Mouse (Mus musculus) kidney, adult 2 months (tissue): ENCODE data around the gene Gpc4. TPM values are rescaled to one million over a fixed set of nuclear protein-coding genes. Genes with fewer than 3 reads are reported as not detected.

Experiments used
- DNase-seq: peaks from one replicate; pipeline ENCODE4 v3.0.0; 2021
- H3K27ac ChIP-seq: fragments of 200-500 bp; 2 replicates; pipeline ENCODE4 v1.5.1; 2012; ENCODE audit warnings: low read depth, low read length, control low read depth, inconsistent platforms; ENCODE audit not compliant: insufficient read depth
- H3K27me3 ChIP-seq: fragments of 200-500 bp; replicated peaks from 2 replicates; pipeline ENCODE4 v1.6.1; 2012; ENCODE audit warnings: mild to moderate bottlenecking, moderate library complexity, low read length, inconsistent platforms; ENCODE audit not compliant: control insufficient read depth, insufficient read depth
- H3K36me3 ChIP-seq: fragments of 200-500 bp; 2 replicates; pipeline ENCODE4 v1.6.1; 2012; ENCODE audit warnings: mild to moderate bottlenecking, moderate library complexity, low read length, inconsistent platforms; ENCODE audit not compliant: control insufficient read depth, insufficient read depth
- H3K4me1 ChIP-seq: fragments of 200-500 bp; 2 replicates; pipeline ENCODE4 v1.6.1; 2011; ENCODE audit warnings: low read length; ENCODE audit not compliant: control insufficient read depth, insufficient read depth
- H3K4me3 ChIP-seq: fragments of 200-500 bp; 2 replicates; pipeline ENCODE4 v1.5.1; 2011; ENCODE audit warnings: mild to moderate bottlenecking, low read depth, low read length, control low read depth; ENCODE audit not compliant: insufficient read depth
- CTCF ChIP-seq: fragments of 200-500 bp; conservative IDR thresholded peaks from 2 replicates; pipeline ENCODE4 v1.5.1; 2011; ENCODE audit warnings: low read depth, mild to moderate bottlenecking, control low read depth, low read length, moderate library complexity, mixed read lengths; ENCODE audit not compliant: insufficient read depth, insufficient read length
- POLR2A ChIP-seq: fragments of 200-500 bp; IDR thresholded peaks from one replicate; pipeline ENCODE4 v1.6.1; 2011; ENCODE audit warnings: low read depth, low read length, control low read depth
- WGBS: fragments of 180-500 bp; shearing (Covaris S2); methylation state at CpG from one replicate; pipeline ENCODE4 v1.1.7; 2018; 5-methylcytosine and 5-hydroxymethylcytosine counted together
- polyA plus RNA-seq: library from polyadenylated mRNA; depleted of rRNA; stranded (reverse); fragments of >200 nt; gene quantifications from 2 replicates; pipeline ENCODE4 v1.2.3, GENCODE M21; 2012

The Gpc4 gene
- polyA plus RNA-seq, 1 experiment, result 98.0 TPM

GRCm38 (mm10) chrX:52151100-52151499 is 14.0 kb downstream of the Gpc4 start:
- no peak for TF ChIP-seq POLR2A
- no peak for TF ChIP-seq CTCF
- Histone ChIP-seq H3K36me3 (no peaks in the 10 kb centered on the region; the same call in 1 of the 2 replicates), H3K27ac (peak overlapping the region; percentile 94), H3K4me3 (no peak overlapping the region), H3K27me3 (no peaks in the 10 kb centered on the region), H3K4me1 (peaks cover 15% of the 10 kb centered on the region)
- DNase-seq, result peak; percentile 78
- 34% methylated on average over 7 of the region's 7 CpGs for WGBS

- peak; percentile 69 for DNase-seq
- H3K27me3 ChIP-seq, result no peaks in the 10 kb centered on the region
- H3K4me3 ChIP-seq, result no peak overlapping the region
- H3K4me1 ChIP-seq, result peaks cover 9% of the 10 kb centered on the region; the same call in 1 of the 2 replicates
- no peaks in the 10 kb centered on the region for H3K36me3 ChIP-seq
- peak overlapping the region; percentile 93 for H3K27ac ChIP-seq
- no peak for TF ChIP-seq CTCF
- TF ChIP-seq POLR2A, result no peak
Observed at GRCm38 (mm10) chrX:52145563-52145962, 19.5 kb downstream of the Gpc4 start.

GRCm38 (mm10) chrX:52144491-52144890 is 20.6 kb downstream of the Gpc4 start:
- Histone ChIP-seq H3K27me3 (no peaks in the 10 kb centered on the region), H3K4me1 (peaks cover 9% of the 10 kb centered on the region; the same call in 1 of the 2 replicates), H3K4me3 (no peak overlapping the region), H3K36me3 (no peaks in the 10 kb centered on the region), H3K27ac (peak overlapping the region; percentile 35; the same call in 1 of the 2 replicates)
- no peak for TF ChIP-seq POLR2A
- TF ChIP-seq CTCF, result no peak
- 39% methylated on average over 7 of the region's 7 CpGs for WGBS
- peak; percentile 54 for DNase-seq

- H3K36me3 ChIP-seq, result no peaks in the 10 kb centered on the region
- H3K4me3 ChIP-seq, result no peak overlapping the region
- peaks cover 12% of the 10 kb centered on the region; the same call in 1 of the 2 replicates for H3K4me1 ChIP-seq
- peak overlapping the region; percentile 50 for H3K27ac ChIP-seq
- no peaks in the 10 kb centered on the region for H3K27me3 ChIP-seq
- DNase-seq, result peak; percentile 56
- TF ChIP-seq CTCF (no peak), POLR2A (no peak)
Observed at GRCm38 (mm10) chrX:52140316-52140715, 24.7 kb downstream of the Gpc4 start.

GRCm38 (mm10) chrX:52138461-52139075 is 26.5 kb downstream of the Gpc4 start:
- peak overlapping the region; percentile 50 for H3K27ac ChIP-seq
- DNase-seq, result no peak
- H3K36me3 ChIP-seq, result no peaks in the 10 kb centered on the region
- H3K4me1 ChIP-seq, result peaks cover 9% of the 10 kb centered on the region; the same call in 1 of the 2 replicates
- TF ChIP-seq POLR2A (no peak), CTCF (no peak)
- H3K27me3 ChIP-seq, result no peaks in the 10 kb centered on the region
- H3K4me3 ChIP-seq, result no peak overlapping the region
- WGBS, result 76% methylated on average over 2 of the region's 2 CpGs

GRCm38 (mm10) chrX:52138033-52138432 is 27.0 kb downstream of the Gpc4 start:
- no peak for TF ChIP-seq CTCF
- no peak for TF ChIP-seq POLR2A

GRCm38 (mm10) chrX:52136525-52136924 is 28.5 kb downstream of the Gpc4 start:
- Histone ChIP-seq H3K27me3 (no peaks in the 10 kb centered on the region), H3K36me3 (no peaks in the 10 kb centered on the region), H3K4me3 (no peak overlapping the region), H3K4me1 (peaks cover 7% of the 10 kb centered on the region; the same call in 1 of the 2 replicates), H3K27ac (peak overlapping the region; percentile 60; the same call in 1 of the 2 replicates)
- WGBS, result 49% methylated on average over 5 of the region's 5 CpGs
- TF ChIP-seq POLR2A, result no peak
- DNase-seq, result peak; percentile 57

More at GRCm38 (mm10) chrX:52138033-52138432, 27.0 kb downstream of the Gpc4 start:
- Histone ChIP-seq H3K4me3 (no peak overlapping the region), H3K4me1 (peaks cover 9% of the 10 kb centered on the region; the same call in 1 of the 2 replicates), H3K27me3 (no peaks in the 10 kb centered on the region), H3K27ac (no peak overlapping the region), H3K36me3 (no peaks in the 10 kb centered on the region)
- 62% methylated on average over 5 of the region's 5 CpGs for WGBS
- DNase-seq, result no peak
